Mouse (Mus musculus): ENCODE data around the gene Sebox.

- no peak for TF ChIP-seq GATA1 (IDR thresholded peaks at IDR 0.05; ENCODE audit: borderline replicate concordance, low read length)
- TF ChIP-seq FLI1 (IDR thresholded peaks at IDR 0.05; ENCODE audit: low read length): no peak
Measured at GRCm38 (mm10) chr11:78524838-78525237, 21.6 kb downstream of the Sebox start.

Measured in megakaryocyte, embryonic 14.5 days (primary cell).